Mouse (Mus musculus) kidney, adult 10 weeks (tissue): Measurements from ENCODE around the gene Sf3b2. TPM values are rescaled to one million over a fixed set of nuclear protein-coding genes. Genes with fewer than 3 reads are reported as not detected.

Source experiments
- polyA plus RNA-seq: library from polyadenylated mRNA; stranded (reverse); fragments of 350-450 nt; fragmentation: Illumina TruSeq; extraction: RNeasy Lipid Tissue Mini Kit (QIAGEN cat#74804); gene quantifications from one replicate; pipeline ENCODE4 v1.2.3, GENCODE M21; 2014; ENCODE audit warnings: low read depth, low replicate concordance

The Sf3b2 gene
- 32.5 TPM for polyA plus RNA-seq

DNA sequence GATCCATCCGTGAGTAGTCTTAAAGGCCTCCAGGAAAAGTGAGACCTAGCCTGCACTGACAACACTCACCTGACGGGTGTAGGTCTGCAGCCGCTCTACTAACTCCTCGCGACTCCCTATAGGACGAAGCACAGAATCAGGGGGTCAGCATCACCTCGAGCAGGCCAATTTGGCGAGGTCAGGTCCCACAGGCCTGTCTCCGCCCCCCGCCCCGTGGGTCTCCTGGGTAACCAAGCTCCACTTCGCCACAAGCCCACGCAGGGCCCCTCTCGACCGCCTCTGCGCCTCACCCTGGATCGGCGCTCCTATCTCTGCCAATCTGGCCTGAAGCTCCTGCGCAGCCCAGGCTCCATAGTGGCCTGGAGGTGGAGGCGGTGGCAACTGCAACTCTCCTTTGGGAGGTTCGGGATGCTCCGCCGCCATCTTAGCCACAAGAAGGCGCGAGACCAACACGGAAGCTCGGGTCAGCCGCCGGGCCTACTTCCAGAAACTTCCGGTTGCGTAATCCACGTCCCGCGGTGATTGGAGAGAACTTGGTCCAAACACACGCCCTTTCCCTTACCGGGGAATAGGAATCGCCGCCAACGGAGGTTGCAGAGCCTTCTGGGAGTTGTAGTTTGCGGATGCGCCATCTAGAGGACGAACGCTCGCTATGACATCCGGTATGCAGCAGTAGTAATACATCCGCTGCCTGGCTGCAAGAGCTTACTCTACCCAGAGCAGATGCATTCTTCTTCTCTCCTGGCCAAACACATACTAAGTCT lies at the start of gene Sf3b2:
Gene Sf3b2 (minus strand): TSS at position 484 of the 764 bp plus-strand sequence.

DNA sequence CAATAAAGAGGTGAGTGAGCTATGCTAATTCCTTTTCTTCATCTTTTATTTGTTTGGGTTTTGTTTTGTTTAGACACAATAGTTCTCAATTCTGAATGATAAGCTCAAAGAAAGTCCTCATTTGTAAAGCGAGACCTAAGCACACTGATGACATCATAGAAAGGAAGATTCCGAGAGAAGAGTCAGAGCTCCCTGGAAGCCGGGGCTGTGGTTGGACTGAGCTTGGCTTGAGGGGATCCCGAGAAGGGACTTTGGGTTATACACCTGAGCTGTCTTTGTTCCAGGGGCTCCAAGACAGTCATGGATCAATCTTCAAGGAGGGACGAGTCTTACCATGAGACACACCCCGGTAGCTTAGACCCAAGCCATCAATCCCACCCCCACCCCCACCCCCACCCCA lies 40.2 kb upstream of the Sf3b2 start, which contains the start of gene Catsper1:
Gene Catsper1 (plus strand): TSS at position 301 of the 400 bp plus-strand sequence.

GRCm38 (mm10) chr19:5297903-5298800 lies 2.9 kb upstream of the Sf3b2 start, which contains the start of gene Gal3st3:
TSS of gene Gal3st3 (plus strand) at chr19:5298331.

DNA sequence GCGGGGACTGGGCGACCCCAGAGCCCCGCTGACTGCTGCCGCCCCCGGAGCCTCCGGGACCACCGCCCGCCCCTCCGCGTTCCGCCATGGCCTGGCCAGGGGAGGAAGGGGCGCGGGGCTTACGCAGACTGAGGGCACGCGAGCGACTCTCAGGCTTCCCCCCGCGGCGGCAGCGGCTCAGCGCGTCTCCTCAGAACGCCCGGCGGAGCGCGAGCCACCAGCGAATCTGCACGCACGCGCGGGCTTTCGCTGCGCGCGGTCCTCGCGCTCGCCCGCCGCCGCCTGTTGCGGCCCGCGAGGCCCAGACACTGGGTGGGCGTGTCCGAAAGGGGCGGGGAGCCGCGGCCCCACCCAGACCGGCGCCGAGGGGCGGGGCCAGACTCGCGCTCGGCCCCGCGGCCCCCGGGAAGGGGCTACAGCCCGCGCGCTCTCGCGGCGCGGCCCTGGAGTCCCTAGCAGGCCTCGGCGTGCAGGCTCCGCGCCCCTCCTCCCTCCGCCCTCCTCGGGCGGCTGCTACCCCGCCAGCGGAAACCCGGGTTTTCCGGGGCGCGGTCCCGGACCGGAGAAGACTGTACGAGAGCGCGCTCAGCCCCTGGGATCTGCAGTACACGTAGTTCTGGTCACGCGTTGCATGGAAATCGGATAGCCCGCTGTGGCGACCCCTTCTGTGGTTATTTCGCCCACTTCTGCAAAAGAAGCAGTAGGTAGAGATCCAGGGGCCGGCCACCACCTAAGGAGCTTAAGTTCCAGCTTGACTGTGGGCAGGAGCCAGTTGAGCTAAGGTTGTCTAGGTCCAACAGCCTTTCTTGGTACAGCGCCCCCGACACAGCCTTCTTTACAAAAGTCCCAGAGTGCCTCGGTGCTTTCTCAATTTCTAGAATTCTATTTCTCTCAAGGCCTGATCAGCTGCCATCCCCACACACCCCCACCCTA lies 22.2 kb downstream of the Sf3b2 start, which contains the start of gene Pacs1:
Gene Pacs1 (minus strand): TSS at position 319 of the 933 bp plus-strand sequence.

Other genes with a start within 250 kb of the Sf3b2 start
- gene Rin1, start 245.0 kb downstream of the Sf3b2 start, polyA plus RNA-seq, result 0.16 TPM
- gene Cd248, start 227.4 kb downstream of the Sf3b2 start, polyA plus RNA-seq, result 0.20 TPM
- gene Tmem151a, start 209.9 kb downstream of the Sf3b2 start, polyA plus RNA-seq, result not detected
- gene Yif1a, start 206.9 kb downstream of the Sf3b2 start, polyA plus RNA-seq, result 28.2 TPM
- gene Cnih2, start 196.9 kb downstream of the Sf3b2 start, polyA plus RNA-seq, result not detected
- gene Rab1b, start 188.4 kb downstream of the Sf3b2 start, polyA plus RNA-seq, result 2.5 TPM
- gene Klc2, start 176.9 kb downstream of the Sf3b2 start, polyA plus RNA-seq, result 1.9 TPM
- 3.7 TPM for gene Pacs1, start 22.3 kb downstream of the Sf3b2 start, polyA plus RNA-seq
- not detected for gene Gal3st3, start 2.9 kb upstream of the Sf3b2 start, polyA plus RNA-seq
- gene Catsper1, start 40.3 kb upstream of the Sf3b2 start, polyA plus RNA-seq, result not detected
- not detected for gene Cst6, start 54.1 kb upstream of the Sf3b2 start, polyA plus RNA-seq
- gene Eif1ad, start 71.3 kb upstream of the Sf3b2 start, polyA plus RNA-seq, result 13.9 TPM
- 5.5 TPM for gene Banf1, start 71.7 kb upstream of the Sf3b2 start, polyA plus RNA-seq
- gene Sart1, start 93.2 kb upstream of the Sf3b2 start, polyA plus RNA-seq, result 2.4 TPM
- gene Tsga10ip, start 107.1 kb upstream of the Sf3b2 start, polyA plus RNA-seq, result not detected
- gene Drap1, start 129.5 kb upstream of the Sf3b2 start, polyA plus RNA-seq, result 3.1 TPM
- not detected for gene AI837181, start 129.7 kb upstream of the Sf3b2 start, polyA plus RNA-seq
- not detected for gene Fosl1, start 152.1 kb upstream of the Sf3b2 start, polyA plus RNA-seq
- 0.81 TPM for gene Ccdc85b, start 162.4 kb upstream of the Sf3b2 start, polyA plus RNA-seq
- gene Fibp, start 165.2 kb upstream of the Sf3b2 start, polyA plus RNA-seq, result 3.6 TPM
- not detected for gene Ctsw, start 173.1 kb upstream of the Sf3b2 start, polyA plus RNA-seq
- not detected for gene Efemp2, start 178.5 kb upstream of the Sf3b2 start, polyA plus RNA-seq
- gene Mus81, start 192.9 kb upstream of the Sf3b2 start, polyA plus RNA-seq, result 0.69 TPM
- 142 TPM for gene Cfl1, start 195.0 kb upstream of the Sf3b2 start, polyA plus RNA-seq
- gene 1700020D05Rik, start 208.3 kb upstream of the Sf3b2 start, polyA plus RNA-seq, result not detected
- gene Snx32, start 215.1 kb upstream of the Sf3b2 start, polyA plus RNA-seq, result 0.36 TPM